Mouse (Mus musculus): Measurements from ENCODE around the gene Gipc3. TPM values are rescaled to one million over a fixed set of nuclear protein-coding genes. Genes with fewer than 3 reads are reported as not detected.

Gipc3 gene
- polyA plus RNA-seq, 1 experiment from 2014 or later, result 0.09 TPM

GRCm38 (mm10) chr10:81358841-81359240, 15.8 kb upstream of the Gipc3 start:
- 56% methylated on average over 1 of the region's 1 CpGs for WGBS
- peak overlapping the region; percentile 83; the same call in 1 of the 2 replicates for H3K9ac ChIP-seq (replicated peaks; ENCODE audit: low read length)
- peaks cover 6% of the 10 kb centered on the region for H3K27me3 ChIP-seq (ENCODE audit: insufficient read depth, low read length)
- H3K4me3 ChIP-seq (ENCODE audit: low read length), result peak overlapping the region; percentile 79; the same call in 1 of the 2 replicates
- no peaks in the 10 kb centered on the region for H3K36me3 ChIP-seq (ENCODE audit: insufficient read depth, low read length)
- ATAC-seq (ENCODE audit: low FRiP score, low TSS enrichment), result no peak
- peaks cover 37% of the 10 kb centered on the region for H3K4me1 ChIP-seq (ENCODE audit: insufficient read depth, low read length)
- H3K4me2 ChIP-seq (replicated peaks; ENCODE audit: low read depth, low read length), result peak overlapping the region; percentile 99
- H3K9me3 ChIP-seq (ENCODE audit: low read length), result no peaks in the 10 kb centered on the region
- H3K27ac ChIP-seq (ENCODE audit: low read length), result 0 out of 2 replicates have a peak overlapping the region, but pooled peaks have one; percentile 25

- peak overlapping the region; percentile 79 for H3K4me3 ChIP-seq (ENCODE audit: low read length)
- H3K9me3 ChIP-seq (ENCODE audit: low read length), result no peaks in the 10 kb centered on the region
- H3K9ac ChIP-seq (replicated peaks; ENCODE audit: low read length), result peak overlapping the region; percentile 83
- 0 out of 2 replicates have a peak overlapping the region, but pooled peaks have one; percentile 25 for H3K27ac ChIP-seq (ENCODE audit: low read length)
- H3K36me3 ChIP-seq (ENCODE audit: insufficient read depth, low read length), result no peaks in the 10 kb centered on the region
- no peak for ATAC-seq (ENCODE audit: low FRiP score, low TSS enrichment)
- H3K4me1 ChIP-seq (ENCODE audit: insufficient read depth, low read length), result peaks cover 30% of the 10 kb centered on the region
- H3K27me3 ChIP-seq (ENCODE audit: insufficient read depth, low read length), result no peaks in the 10 kb centered on the region
- H3K4me2 ChIP-seq (replicated peaks; ENCODE audit: low read depth, low read length), result peak overlapping the region; percentile 99
- whole genome bisulfite sequencing, result 43% methylated on average over 4 of the region's 4 CpGs
Observed at GRCm38 (mm10) chr10:81358209-81358608, 15.1 kb upstream of the Gipc3 start.

GRCm38 (mm10) chr10:81356991-81357844, 14.2 kb upstream of the Gipc3 start, which contains the start of gene Mfsd12:
Gene Mfsd12, plus strand, starts transcription at chr10:81357491.
- 0 out of 2 replicates have a peak within 1 kb of the TSS, but pooled peaks have one; percentile 25 for H3K27ac ChIP-seq (ENCODE audit: low read length)
- H3K9ac ChIP-seq (replicated peaks; ENCODE audit: low read length), result peak within 1 kb of the TSS; percentile 83
- no peaks in the 10 kb centered on the region for H3K9me3 ChIP-seq (ENCODE audit: low read length)
- peaks cover 25% of the 10 kb centered on the region for H3K4me1 ChIP-seq (ENCODE audit: insufficient read depth, low read length)
- H3K4me2 ChIP-seq (replicated peaks; ENCODE audit: low read depth, low read length), result peak within 1 kb of the TSS; percentile 99
- H3K36me3 ChIP-seq (ENCODE audit: insufficient read depth, low read length), result no peaks in the 10 kb centered on the region
- no peaks in the 10 kb centered on the region for H3K27me3 ChIP-seq (ENCODE audit: insufficient read depth, low read length)
- ATAC-seq (ENCODE audit: low FRiP score, low TSS enrichment), result peak; percentile 80
- H3K4me3 ChIP-seq (ENCODE audit: low read length), result peak within 1 kb of the TSS; percentile 79
- 2% methylated on average over 74 of the region's 79 CpGs for WGBS

- ATAC-seq (ENCODE audit: low FRiP score, low TSS enrichment), result no peak
Observed at GRCm38 (mm10) chr10:81356352-81356990, 13.4 kb upstream of the Gipc3 start.

GRCm38 (mm10) chr10:81355533-81355932, 12.5 kb upstream of the Gipc3 start:
- 80% methylated on average over 4 of the region's 4 CpGs for WGBS
- H3K4me2 ChIP-seq (replicated peaks; ENCODE audit: low read depth, low read length), result no peak overlapping the region
- H3K9me3 ChIP-seq (ENCODE audit: low read length), result no peaks in the 10 kb centered on the region
- H3K27me3 ChIP-seq (ENCODE audit: insufficient read depth, low read length), result no peaks in the 10 kb centered on the region
- no peaks in the 10 kb centered on the region for H3K36me3 ChIP-seq (ENCODE audit: insufficient read depth, low read length)
- H3K4me3 ChIP-seq (ENCODE audit: low read length), result no peak overlapping the region
- H3K4me1 ChIP-seq (ENCODE audit: insufficient read depth, low read length), result peaks cover 35% of the 10 kb centered on the region
- H3K27ac ChIP-seq (ENCODE audit: low read length), result no peak overlapping the region
- ATAC-seq (ENCODE audit: low FRiP score, low TSS enrichment), result no peak
- no peak overlapping the region for H3K9ac ChIP-seq (replicated peaks; ENCODE audit: low read length)

More at GRCm38 (mm10) chr10:81356352-81356990, 13.4 kb upstream of the Gipc3 start:
- no peaks in the 10 kb centered on the region for H3K9me3 ChIP-seq (ENCODE audit: low read length)
- no peaks in the 10 kb centered on the region for H3K36me3 ChIP-seq (ENCODE audit: insufficient read depth, low read length)
- H3K4me2 ChIP-seq (replicated peaks; ENCODE audit: low read depth, low read length), result peak overlapping the region; percentile 99
- peak overlapping the region; percentile 46; the same call in 1 of the 2 replicates for H3K9ac ChIP-seq (replicated peaks; ENCODE audit: low read length)
- H3K4me3 ChIP-seq (ENCODE audit: low read length), result peak overlapping the region; percentile 79; the same call in 1 of the 2 replicates
- 50% methylated on average over 12 of the region's 12 CpGs for WGBS
- H3K27me3 ChIP-seq (ENCODE audit: insufficient read depth, low read length), result no peaks in the 10 kb centered on the region
- no peak overlapping the region for H3K27ac ChIP-seq (ENCODE audit: low read length)
- peaks cover 28% of the 10 kb centered on the region for H3K4me1 ChIP-seq (ENCODE audit: insufficient read depth, low read length)

GRCm38 (mm10) chr10:81354738-81355477, 11.8 kb upstream of the Gipc3 start:
- no peaks in the 10 kb centered on the region for H3K36me3 ChIP-seq (ENCODE audit: insufficient read depth, low read length)
- no peak overlapping the region for H3K9ac ChIP-seq (replicated peaks; ENCODE audit: low read length)
- ATAC-seq (ENCODE audit: low FRiP score, low TSS enrichment), result no peak
- no peak overlapping the region for H3K27ac ChIP-seq (ENCODE audit: low read length)
- H3K4me3 ChIP-seq (ENCODE audit: low read length), result no peak overlapping the region
- no peak overlapping the region for H3K4me2 ChIP-seq (replicated peaks; ENCODE audit: low read depth, low read length)
- 71% methylated on average over 9 of the region's 9 CpGs for WGBS
- H3K9me3 ChIP-seq (ENCODE audit: low read length), result no peaks in the 10 kb centered on the region
- no peaks in the 10 kb centered on the region for H3K27me3 ChIP-seq (ENCODE audit: insufficient read depth, low read length)
- H3K4me1 ChIP-seq (ENCODE audit: insufficient read depth, low read length), result peaks cover 35% of the 10 kb centered on the region

GRCm38 (mm10) chr10:81351678-81352291, 8.7 kb upstream of the Gipc3 start:
- Histone ChIP-seq H3K4me2 (replicated peaks; ENCODE audit: low read depth, low read length) (no peak overlapping the region), H3K9me3 (ENCODE audit: low read length) (no peaks in the 10 kb centered on the region), H3K4me1 (ENCODE audit: insufficient read depth, low read length) (peaks cover 36% of the 10 kb centered on the region), H3K4me3 (ENCODE audit: low read length) (no peak overlapping the region), H3K36me3 (ENCODE audit: insufficient read depth, low read length) (peaks cover 7% of the 10 kb centered on the region; the same call in 1 of the 2 replicates), H3K9ac (replicated peaks; ENCODE audit: low read length) (no peak overlapping the region), H3K27me3 (ENCODE audit: insufficient read depth, low read length) (no peaks in the 10 kb centered on the region), H3K27ac (ENCODE audit: low read length) (no peak overlapping the region)
- 28% methylated on average over 9 of the region's 9 CpGs for WGBS
- ATAC-seq (ENCODE audit: low FRiP score, low TSS enrichment), result no peak

GRCm38 (mm10) chr10:81350351-81351063, 7.4 kb upstream of the Gipc3 start, which contains the start of gene Hmg20b:
Gene Hmg20b, minus strand, starts transcription at chr10:81350480.
- no peaks in the 10 kb centered on the region for H3K9me3 ChIP-seq (ENCODE audit: low read length)
- H3K27ac ChIP-seq (ENCODE audit: low read length), result peak within 1 kb of the TSS; percentile 81
- no peaks in the 10 kb centered on the region for H3K27me3 ChIP-seq (ENCODE audit: insufficient read depth, low read length)
- H3K4me3 ChIP-seq (ENCODE audit: low read length), result peak within 1 kb of the TSS; percentile 88
- peaks cover 7% of the 10 kb centered on the region; the same call in 1 of the 2 replicates for H3K36me3 ChIP-seq (ENCODE audit: insufficient read depth, low read length)
- H3K9ac ChIP-seq (replicated peaks; ENCODE audit: low read length), result peak within 1 kb of the TSS; percentile 97
- under 1% methylated on average over 52 of the region's 54 CpGs for WGBS
- peak within 1 kb of the TSS; percentile 90 for H3K4me2 ChIP-seq (replicated peaks; ENCODE audit: low read depth, low read length)
- peak; percentile 95 for ATAC-seq (ENCODE audit: low FRiP score, low TSS enrichment)
- peaks cover 33% of the 10 kb centered on the region for H3K4me1 ChIP-seq (ENCODE audit: insufficient read depth, low read length)

Data from kidney, embryonic 16.5 days (tissue).